Mouse (Mus musculus) E14TG2a.4 (cell line): ENCODE results near the gene Gmfg.

Experiments
- CTCF ChIP-seq: conservative IDR thresholded peaks from 2 replicates; pipeline ENCODE4 v1.5.1; 2014; ENCODE audit warnings: low read length
- NANOG ChIP-seq: IDR thresholded peaks from 2 replicates; pipeline ENCODE4 v1.6.1; 2014; ENCODE audit warnings: borderline replicate concordance, low read length, mixed read lengths
- POU5F1 ChIP-seq: IDR thresholded peaks from 2 replicates; pipeline ENCODE4 v1.6.1; 2014; ENCODE audit warnings: low read length, borderline replicate concordance

DNA sequence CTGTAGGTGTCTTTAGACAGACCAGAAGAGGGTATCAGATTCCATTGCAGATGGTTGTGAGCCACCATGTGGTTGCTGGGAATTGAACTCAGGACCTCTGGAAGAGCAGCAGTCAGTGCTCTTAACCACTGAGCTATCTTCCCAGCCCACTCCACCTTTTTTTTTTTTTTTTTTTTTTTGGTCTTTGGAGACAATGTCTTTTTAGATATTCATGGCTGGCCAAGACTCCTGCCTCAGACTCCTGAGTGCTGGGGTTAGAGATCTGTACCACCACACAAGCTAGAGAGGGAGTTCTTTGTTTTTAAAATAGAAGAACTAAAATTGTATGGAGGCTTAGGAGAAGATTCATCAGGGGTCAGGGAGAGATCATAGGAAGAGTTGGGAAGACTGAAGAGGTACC is 717 bp downstream of the Gmfg start:
- TF ChIP-seq CTCF (no peak), NANOG (no peak), POU5F1 (no peak)
